Mouse (Mus musculus): ENCODE results near the gene Mcu. TPM values are rescaled to one million over a fixed set of nuclear protein-coding genes. Genes with fewer than 3 reads are reported as not detected.

The Mcu gene
- polyA plus RNA-seq, 1 experiment = 16.7 TPM

- TF ChIP-seq CTCF (IDR thresholded peaks at IDR 0.05; ENCODE audit: control insufficient read depth, insufficient read depth, insufficient replicate concordance, low read depth, low read length) (no peak), POLR2A (IDR thresholded peaks at IDR 0.05; ENCODE audit: control insufficient read depth, low read depth, low read length) (no peak)
- Histone ChIP-seq H3K4me1 (ENCODE audit: control insufficient read depth, insufficient read depth, low read length) (peaks cover 6% of the 10 kb centered on the region), H3K36me3 (ENCODE audit: control insufficient read depth, insufficient read depth, low read length) (no peaks in the 10 kb centered on the region), H3K4me3 (ENCODE audit: control insufficient read depth, low read depth, low read length) (no peak within 1 kb of the TSS; the same call in 1 of the 2 replicates), H3K27ac (ENCODE audit: control insufficient read depth, insufficient read depth, low read depth, low read length) (no peak within 1 kb of the TSS), H3K27me3 (ENCODE audit: control insufficient read depth, insufficient read depth, low read length) (no peaks in the 10 kb centered on the region)
These were observed 213.3 kb downstream of the Mcu start, which contains the start of gene Pla2g12b for GRCm38 (mm10) chr10:59402899-59403792. Gene Pla2g12b, plus strand, starts transcription at chr10:59403660.

Other genes starting within 250 kb of the Mcu start
- gene Gm10273, start 221.1 kb downstream of the Mcu start, polyA plus RNA-seq (2012; rRNA removed) = 5.1 and 6.3 TPM in 2 replicates
- 0.14 and 0.19 TPM in 2 replicates for gene Pla2g12b, start 213.0 kb downstream of the Mcu start, polyA plus RNA-seq (2012; rRNA removed)
- 2.7 and 3.0 TPM in 2 replicates for gene Oit3, start 174.9 kb downstream of the Mcu start, polyA plus RNA-seq (2012; rRNA removed)
- gene Gm10322, start 629 bp downstream of the Mcu start, polyA plus RNA-seq (2012; rRNA removed) = not detected in 2 replicates
- gene Micu1, start 85.8 kb upstream of the Mcu start, polyA plus RNA-seq (2012; rRNA removed) = 25.4 and 33.6 TPM in 2 replicates

All from testis, adult 2 months (tissue).